Mouse (Mus musculus): ENCODE results near the gene Ctbp1. TPM values are rescaled to one million over a fixed set of nuclear protein-coding genes. Genes with fewer than 3 reads are reported as not detected.
A peak's percentile ranks its signal among the peaks of the same experiment; 100 is the strongest.

The Ctbp1 gene
- polyA plus RNA-seq, 1 experiment from 2014 or later = 560 TPM

DNA sequence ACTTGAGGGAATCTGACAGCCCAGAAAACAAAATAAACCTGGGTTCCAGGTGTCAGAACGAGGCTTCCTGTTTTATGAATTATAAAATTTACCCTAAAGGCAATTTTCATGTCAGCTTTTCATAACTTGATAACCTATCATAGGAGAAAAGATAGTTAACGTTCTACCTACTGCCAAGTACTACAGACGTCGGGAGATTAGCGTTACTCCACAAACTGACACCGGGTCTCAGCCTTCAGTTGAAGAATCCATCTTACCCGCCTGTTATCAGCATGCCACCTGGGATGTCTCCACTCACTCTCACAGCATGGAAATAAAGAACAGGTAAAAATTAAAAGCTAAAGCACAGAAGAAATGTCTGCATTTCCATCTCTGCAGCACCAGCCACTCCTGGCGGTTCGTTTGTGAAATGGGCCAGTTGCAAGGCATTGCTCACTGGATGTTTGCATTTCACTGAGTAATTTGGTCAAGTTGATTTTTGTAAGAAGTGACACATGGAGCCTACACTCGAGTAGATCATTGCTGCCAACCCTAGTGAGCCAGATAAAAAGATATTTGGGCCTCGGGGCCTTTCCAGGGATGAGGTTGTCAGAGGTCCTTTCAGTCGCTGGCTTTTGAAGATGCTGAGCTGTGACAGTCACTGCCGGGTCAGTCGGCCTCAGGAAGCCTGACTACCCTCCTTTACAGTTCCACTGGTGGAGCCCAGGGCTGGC lies 66.1 kb downstream of the Ctbp1 start:
- Histone ChIP-seq H3K9me3 (ENCODE audit: control insufficient read depth, low read length) (no peaks in the 10 kb centered on the region), H3K4me1 (replicated peaks; ENCODE audit: control insufficient read depth, insufficient read depth, low read length) (no peaks in the 10 kb centered on the region), H3K4me2 (ENCODE audit: low read depth, low read length, severe bottlenecking) (no peak overlapping the region), H3K9ac (ENCODE audit: low read length) (no peak overlapping the region), H3K36me3 (ENCODE audit: control insufficient read depth, insufficient read depth, low read length) (no peaks in the 10 kb centered on the region), H3K4me3 (ENCODE audit: low read depth, low read length) (no peak overlapping the region), H3K27me3 (ENCODE audit: control insufficient read depth, insufficient read depth, low read length) (no peaks in the 10 kb centered on the region), H3K27ac (ENCODE audit: low read depth, low read length) (no peak overlapping the region)
- peak; percentile 9 for DNase-seq (ENCODE audit: low spot score)
- no peak for ATAC-seq (replicated peaks; ENCODE audit: low FRiP score)
- 80% methylated on average over 14 of the region's 14 CpGs for WGBS

DNA sequence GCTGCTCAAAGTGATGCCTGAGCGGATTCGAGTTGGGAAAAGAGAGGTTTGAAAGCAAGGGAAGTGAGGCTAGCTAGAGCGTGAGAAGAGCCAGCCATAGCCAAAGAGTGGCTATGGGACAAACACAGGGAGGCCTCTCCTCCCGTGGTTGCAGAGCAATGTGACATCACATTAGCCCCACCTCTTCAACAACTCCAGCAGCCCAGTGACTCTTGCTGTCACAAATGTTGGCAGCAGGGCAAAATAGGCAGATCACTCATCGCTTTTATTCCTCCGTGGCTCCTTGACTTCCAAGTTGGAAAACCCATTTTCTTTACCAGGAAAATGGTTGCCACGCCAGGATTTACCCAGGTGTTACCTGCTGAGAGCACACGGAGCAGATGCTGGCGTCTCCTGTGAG lies 67.7 kb downstream of the Ctbp1 start:
- H3K9me3 ChIP-seq (ENCODE audit: control insufficient read depth, low read length) = no peaks in the 10 kb centered on the region
- no peak overlapping the region for H3K4me2 ChIP-seq (ENCODE audit: low read depth, low read length, severe bottlenecking)
- H3K4me1 ChIP-seq (replicated peaks; ENCODE audit: control insufficient read depth, insufficient read depth, low read length) = no peaks in the 10 kb centered on the region
- WGBS = 51% methylated on average over 9 of the region's 9 CpGs
- H3K27ac ChIP-seq (ENCODE audit: low read depth, low read length) = no peak overlapping the region
- H3K9ac ChIP-seq (ENCODE audit: low read length) = no peak overlapping the region
- no peaks in the 10 kb centered on the region for H3K27me3 ChIP-seq (ENCODE audit: control insufficient read depth, insufficient read depth, low read length)
- ATAC-seq (replicated peaks; ENCODE audit: low FRiP score) (no peak), DNase-seq (ENCODE audit: low spot score) (peak; percentile 27)
- no peaks in the 10 kb centered on the region for H3K36me3 ChIP-seq (ENCODE audit: control insufficient read depth, insufficient read depth, low read length)
- no peak overlapping the region for H3K4me3 ChIP-seq (ENCODE audit: low read depth, low read length)

DNA sequence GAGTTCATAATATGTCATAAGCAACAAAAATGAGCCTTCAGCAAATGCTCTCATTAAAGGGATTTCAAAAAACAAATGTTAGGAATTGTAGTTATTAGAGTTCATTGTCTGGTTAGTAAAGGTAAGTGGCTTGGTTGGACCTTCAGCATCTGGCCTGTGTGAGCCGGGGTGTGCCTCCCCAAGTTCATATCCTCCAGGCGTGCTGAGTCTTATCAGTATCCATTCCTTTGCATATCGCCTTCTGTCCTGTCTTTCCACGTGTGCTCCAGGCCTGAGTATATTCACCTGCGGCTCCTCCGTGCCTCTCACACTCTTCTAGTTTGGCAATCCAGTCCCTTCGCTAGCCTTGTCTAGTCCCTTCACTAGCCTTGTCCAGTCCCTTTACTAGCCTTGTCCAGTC lies 68.5 kb downstream of the Ctbp1 start:
- peak; percentile 37 for DNase-seq (ENCODE audit: low spot score)
- Histone ChIP-seq H3K9me3 (ENCODE audit: control insufficient read depth, low read length) (no peaks in the 10 kb centered on the region), H3K27me3 (ENCODE audit: control insufficient read depth, insufficient read depth, low read length) (no peaks in the 10 kb centered on the region), H3K4me1 (replicated peaks; ENCODE audit: control insufficient read depth, insufficient read depth, low read length) (no peaks in the 10 kb centered on the region), H3K4me3 (ENCODE audit: low read depth, low read length) (no peak overlapping the region), H3K4me2 (ENCODE audit: low read depth, low read length, severe bottlenecking) (no peak overlapping the region), H3K27ac (ENCODE audit: low read depth, low read length) (no peak overlapping the region), H3K36me3 (ENCODE audit: control insufficient read depth, insufficient read depth, low read length) (no peaks in the 10 kb centered on the region), H3K9ac (ENCODE audit: low read length) (no peak overlapping the region)
- ATAC-seq (replicated peaks; ENCODE audit: low FRiP score) = no peak
- 87% methylated on average over 7 of the region's 7 CpGs for WGBS

DNA sequence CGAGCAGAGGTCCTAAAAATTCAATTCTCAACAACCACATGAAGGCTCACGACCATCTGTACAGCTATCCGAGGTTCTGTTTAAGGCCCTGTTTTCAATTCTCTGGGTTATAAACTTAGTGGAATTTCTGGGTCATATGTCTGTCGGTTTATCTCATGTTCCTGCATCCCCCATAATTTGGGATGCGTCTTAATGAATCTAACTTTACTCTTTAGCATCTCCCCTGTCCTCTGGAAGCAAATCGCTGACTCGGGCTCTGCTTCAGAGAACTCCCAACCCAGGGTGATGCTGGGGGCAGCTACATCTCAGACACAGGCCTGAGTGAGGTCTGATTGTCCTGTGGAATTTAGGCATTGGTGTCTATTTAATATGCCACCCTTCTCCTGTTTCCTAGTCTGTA lies 70.5 kb downstream of the Ctbp1 start:
- H3K4me3 ChIP-seq (ENCODE audit: low read depth, low read length) = no peak overlapping the region
- ATAC-seq (replicated peaks; ENCODE audit: low FRiP score) = no peak
- H3K27me3 ChIP-seq (ENCODE audit: control insufficient read depth, insufficient read depth, low read length) = no peaks in the 10 kb centered on the region
- H3K9me3 ChIP-seq (ENCODE audit: control insufficient read depth, low read length) = no peaks in the 10 kb centered on the region
- 84% methylated on average over 7 of the region's 7 CpGs for WGBS
- H3K4me1 ChIP-seq (replicated peaks; ENCODE audit: control insufficient read depth, insufficient read depth, low read length) = no peaks in the 10 kb centered on the region
- no peak for DNase-seq (ENCODE audit: low spot score)
- no peak overlapping the region for H3K9ac ChIP-seq (ENCODE audit: low read length)
- no peak overlapping the region for H3K4me2 ChIP-seq (ENCODE audit: low read depth, low read length, severe bottlenecking)
- H3K27ac ChIP-seq (ENCODE audit: low read depth, low read length) = no peak overlapping the region
- H3K36me3 ChIP-seq (ENCODE audit: control insufficient read depth, insufficient read depth, low read length) = no peaks in the 10 kb centered on the region

DNA sequence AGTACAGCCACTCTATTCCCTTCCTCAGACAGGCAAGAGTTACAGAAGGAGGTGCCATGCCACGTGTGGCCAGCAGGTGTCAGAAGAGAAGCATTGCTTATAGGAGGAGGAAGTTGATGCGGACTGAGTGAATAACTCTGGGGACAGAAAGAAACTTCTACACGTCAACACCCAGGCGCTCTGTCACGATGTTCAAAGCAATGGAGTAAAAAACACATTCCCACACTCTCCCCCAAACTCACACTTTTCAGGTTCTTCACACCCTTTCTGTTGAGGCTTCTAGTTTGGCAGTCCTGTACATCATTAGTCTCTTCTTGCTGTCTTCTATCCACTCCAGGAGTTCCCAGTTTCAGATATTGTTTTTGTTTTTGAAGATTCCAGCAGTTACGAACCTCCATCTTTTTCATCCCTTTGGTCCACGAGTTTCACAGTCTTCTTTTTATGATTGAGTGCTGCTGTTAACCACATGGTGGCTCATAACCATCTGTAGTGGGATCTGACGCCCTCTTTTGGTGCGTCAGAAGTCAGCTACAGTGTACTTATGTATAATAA lies 71.0 kb downstream of the Ctbp1 start:
- H3K4me3 ChIP-seq (ENCODE audit: low read depth, low read length) = no peak overlapping the region
- DNase-seq (ENCODE audit: low spot score) (peak; percentile 85), ATAC-seq (replicated peaks; ENCODE audit: low FRiP score) (0 out of 2 replicates have a peak, but pooled peaks have one; percentile 53)
- peak overlapping the region; percentile 16; the same call in 1 of the 2 replicates for H3K4me2 ChIP-seq (ENCODE audit: low read depth, low read length, severe bottlenecking)
- H3K9me3 ChIP-seq (ENCODE audit: control insufficient read depth, low read length) = no peaks in the 10 kb centered on the region
- H3K9ac ChIP-seq (ENCODE audit: low read length) = no peak overlapping the region
- no peaks in the 10 kb centered on the region for H3K4me1 ChIP-seq (replicated peaks; ENCODE audit: control insufficient read depth, insufficient read depth, low read length)
- H3K27ac ChIP-seq (ENCODE audit: low read depth, low read length) = no peak overlapping the region
- WGBS = 19% methylated on average over 9 of the region's 9 CpGs
- H3K27me3 ChIP-seq (ENCODE audit: control insufficient read depth, insufficient read depth, low read length) = no peaks in the 10 kb centered on the region
- H3K36me3 ChIP-seq (ENCODE audit: control insufficient read depth, insufficient read depth, low read length) = no peaks in the 10 kb centered on the region

DNA sequence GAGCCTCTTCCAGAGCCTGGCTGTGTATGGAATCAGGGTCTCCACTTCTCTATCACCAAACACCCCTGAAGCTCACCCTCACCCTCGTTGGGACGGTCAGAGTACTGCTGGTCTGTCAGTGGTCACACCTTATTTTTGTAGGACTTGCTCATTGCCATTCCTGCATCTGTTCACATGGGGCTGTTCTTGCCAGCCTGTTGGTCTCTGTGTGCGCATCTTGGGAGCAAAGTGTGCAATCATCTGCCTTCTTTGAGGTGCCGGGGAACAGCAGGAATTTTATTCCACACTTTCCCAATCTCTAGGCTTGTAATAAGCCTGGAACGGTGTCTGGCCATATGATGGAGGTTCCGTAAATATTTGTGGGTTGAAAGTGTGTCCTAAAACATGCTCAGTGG lies 71.6 kb downstream of the Ctbp1 start:
- ATAC-seq (replicated peaks; ENCODE audit: low FRiP score) = no peak
- WGBS = 88% methylated on average over 6 of the region's 6 CpGs
- no peak overlapping the region for H3K4me2 ChIP-seq (ENCODE audit: low read depth, low read length, severe bottlenecking)
- no peak overlapping the region for H3K4me3 ChIP-seq (ENCODE audit: low read depth, low read length)
- H3K27me3 ChIP-seq (ENCODE audit: control insufficient read depth, insufficient read depth, low read length) = no peaks in the 10 kb centered on the region
- H3K9me3 ChIP-seq (ENCODE audit: control insufficient read depth, low read length) = no peaks in the 10 kb centered on the region
- no peaks in the 10 kb centered on the region for H3K4me1 ChIP-seq (replicated peaks; ENCODE audit: control insufficient read depth, insufficient read depth, low read length)
- H3K27ac ChIP-seq (ENCODE audit: low read depth, low read length) = no peak overlapping the region
- no peak for DNase-seq (ENCODE audit: low spot score)
- no peak overlapping the region for H3K9ac ChIP-seq (ENCODE audit: low read length)
- no peaks in the 10 kb centered on the region for H3K36me3 ChIP-seq (ENCODE audit: control insufficient read depth, insufficient read depth, low read length)

DNA sequence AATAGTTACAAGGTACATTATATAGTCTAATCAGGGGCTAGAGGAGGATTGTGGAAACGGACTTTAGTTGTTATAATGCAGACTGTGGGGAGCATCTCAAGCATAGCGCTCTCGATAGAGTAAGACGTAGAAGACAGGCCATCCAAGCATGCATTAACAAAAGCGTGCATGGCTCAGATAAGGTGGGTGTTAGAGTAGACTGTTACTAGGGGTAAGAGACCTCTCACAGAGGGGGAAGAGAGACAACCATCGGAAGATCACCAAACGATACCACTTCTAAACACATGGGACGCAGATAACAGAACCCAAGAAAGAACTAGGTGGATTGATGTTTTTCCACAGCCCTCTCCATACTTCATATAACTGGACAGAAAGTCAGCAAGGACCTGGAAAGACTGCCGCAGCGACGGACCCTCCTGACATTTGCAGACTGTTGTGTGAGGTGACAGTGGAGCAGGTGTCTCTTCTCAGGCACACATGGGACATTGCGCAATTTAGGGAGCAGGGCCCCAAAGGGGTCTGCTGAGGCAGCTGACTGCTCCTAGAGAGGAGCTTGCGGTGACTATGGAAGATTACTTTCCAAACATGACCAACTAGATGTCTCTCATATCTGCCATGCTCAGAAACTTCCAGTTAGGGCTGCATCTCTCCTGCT lies 72.2 kb downstream of the Ctbp1 start:
- H3K4me1 ChIP-seq (replicated peaks; ENCODE audit: control insufficient read depth, insufficient read depth, low read length) = no peaks in the 10 kb centered on the region
- WGBS = 87% methylated on average over 13 of the region's 13 CpGs
- H3K4me3 ChIP-seq (ENCODE audit: low read depth, low read length) = no peak overlapping the region
- H3K9ac ChIP-seq (ENCODE audit: low read length) = no peak overlapping the region
- H3K9me3 ChIP-seq (ENCODE audit: control insufficient read depth, low read length) = no peaks in the 10 kb centered on the region
- ATAC-seq (replicated peaks; ENCODE audit: low FRiP score) = no peak
- H3K36me3 ChIP-seq (ENCODE audit: control insufficient read depth, insufficient read depth, low read length) = no peaks in the 10 kb centered on the region
- no peaks in the 10 kb centered on the region for H3K27me3 ChIP-seq (ENCODE audit: control insufficient read depth, insufficient read depth, low read length)
- H3K4me2 ChIP-seq (ENCODE audit: low read depth, low read length, severe bottlenecking) = no peak overlapping the region
- H3K27ac ChIP-seq (ENCODE audit: low read depth, low read length) = no peak overlapping the region
- DNase-seq (ENCODE audit: low spot score) = no peak

DNA sequence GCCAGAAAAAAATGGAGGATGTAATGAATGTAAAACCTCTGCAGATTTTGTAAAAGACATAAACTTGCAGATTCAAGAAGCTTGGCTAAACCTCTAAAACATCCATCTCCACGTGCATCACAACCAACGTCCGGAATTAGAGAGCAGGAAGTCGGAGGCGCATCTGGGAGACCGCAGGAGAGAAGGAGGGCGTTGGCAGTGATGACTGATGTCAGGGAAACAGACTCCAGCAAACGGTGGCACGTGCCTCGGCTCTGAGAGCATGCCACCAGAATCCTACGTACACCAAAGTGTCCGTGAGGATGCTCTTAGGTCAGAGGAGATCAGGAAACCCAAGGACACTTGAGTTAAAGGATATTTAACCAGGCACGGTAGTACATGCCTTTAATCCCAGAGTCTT lies 73.1 kb downstream of the Ctbp1 start:
- Histone ChIP-seq H3K9ac (ENCODE audit: low read length) (no peak overlapping the region), H3K4me2 (ENCODE audit: low read depth, low read length, severe bottlenecking) (no peak overlapping the region), H3K4me1 (replicated peaks; ENCODE audit: control insufficient read depth, insufficient read depth, low read length) (no peaks in the 10 kb centered on the region), H3K4me3 (ENCODE audit: low read depth, low read length) (no peak overlapping the region), H3K36me3 (ENCODE audit: control insufficient read depth, insufficient read depth, low read length) (no peaks in the 10 kb centered on the region), H3K9me3 (ENCODE audit: control insufficient read depth, low read length) (no peaks in the 10 kb centered on the region), H3K27me3 (ENCODE audit: control insufficient read depth, insufficient read depth, low read length) (no peaks in the 10 kb centered on the region), H3K27ac (ENCODE audit: low read depth, low read length) (no peak overlapping the region)
- no peak for ATAC-seq (replicated peaks; ENCODE audit: low FRiP score)
- 81% methylated on average over 13 of the region's 13 CpGs for WGBS
- DNase-seq (ENCODE audit: low spot score) = no peak
